Mouse (Mus musculus) ES-E14 (cell line): ENCODE results near the gene Rin2. TPM values are rescaled to one million over a fixed set of nuclear protein-coding genes. Genes with fewer than 3 reads are reported as not detected.

Source experiments
- DNase-seq: peaks from one replicate; pipeline ENCODE4 v3.0.0-alpha.2; 2013; ENCODE audit warnings: low read depth, low spot score
- H3K27ac ChIP-seq: 2 replicates; pipeline ENCODE4 v1.5.1; 2012; ENCODE audit warnings: low read depth, mild to moderate bottlenecking, low read length, moderate library complexity, mixed read lengths; ENCODE audit not compliant: poor library complexity, insufficient read depth, severe bottlenecking
- H3K36me3 ChIP-seq: 2 replicates; pipeline ENCODE4 v1.6.1; 2012; ENCODE audit warnings: mild to moderate bottlenecking, low read length, moderate library complexity, mixed read lengths; ENCODE audit not compliant: control insufficient read depth, poor library complexity, insufficient read depth, severe bottlenecking
- H3K4me1 ChIP-seq, 2 experiments: fragments of 150-350 bp in 1 of 2; sonication (generic) in 1 of 2; 2 replicates each; pipeline ENCODE4 v1.6.1; 2012; ENCODE audit warnings: low read length in 2 of 2, mild to moderate bottlenecking in 1 of 2, mixed read lengths in 1 of 2; ENCODE audit not compliant: control insufficient read depth in 2 of 2, insufficient read depth in 2 of 2, poor library complexity in 1 of 2
- H3K4me3 ChIP-seq, 2 experiments: fragments of 150-350 bp in 1 of 2; sonication (generic) in 1 of 2; 2 replicates each; pipeline ENCODE4 v1.5.1; 2012; ENCODE audit warnings: low read length in 2 of 2, low read depth in 1 of 2, mild to moderate bottlenecking in 1 of 2, mixed read lengths in 1 of 2; ENCODE audit not compliant: insufficient read depth in 1 of 2, poor library complexity in 1 of 2, severe bottlenecking in 1 of 2
- H3K9ac ChIP-seq: 2 replicates; pipeline ENCODE4 v1.6.1; 2012; ENCODE audit warnings: low read depth, mild to moderate bottlenecking, low read length, mixed read lengths; ENCODE audit not compliant: poor library complexity, insufficient read depth, severe bottlenecking
- H3K9me3 ChIP-seq: fragments of 150-350 bp; sonication (generic); 2 replicates; pipeline ENCODE4 v1.6.1; 2012; ENCODE audit warnings: low read depth, mild to moderate bottlenecking, low read length; ENCODE audit not compliant: control insufficient read depth, insufficient read depth
- CHD2 ChIP-seq: IDR thresholded peaks from 2 replicates; pipeline ENCODE4 v1.6.1; 2014; ENCODE audit warnings: mild to moderate bottlenecking, low read depth, low read length, inconsistent platforms
- HCFC1 ChIP-seq: IDR thresholded peaks from 2 replicates; pipeline ENCODE4 v1.6.1; 2012; ENCODE audit warnings: low read length, inconsistent platforms, borderline replicate concordance; ENCODE audit not compliant: insufficient read depth
- MAFK ChIP-seq: IDR thresholded peaks from 2 replicates; pipeline ENCODE4 v1.6.1; 2014; ENCODE audit warnings: mild to moderate bottlenecking, low read depth, low read length, inconsistent platforms; ENCODE audit not compliant: insufficient read depth
- ZC3H11A ChIP-seq: IDR thresholded peaks from 2 replicates; pipeline ENCODE4 v1.6.1; 2012; ENCODE audit warnings: low read depth, mild to moderate bottlenecking, inconsistent platforms, low read length, borderline replicate concordance
- ZNF384 ChIP-seq: IDR thresholded peaks from 2 replicates; pipeline ENCODE4 v1.6.1; 2012; ENCODE audit warnings: low read depth, low read length, inconsistent platforms
- in situ Hi-C, 2 experiments: fragments of 600-800 bp; cut with MboI; formaldehyde crosslinking; loops; one replicate each; pipeline ENCODE4 v1.15.1; 2025; ENCODE audit warnings: low sequenced_read_pairs in 2 of 2, inconsistent platforms in 1 of 2; ENCODE audit not compliant: unreplicated experiment in 2 of 2
- total RNA-seq: library from RNA; depleted of rRNA; stranded (reverse); fragments of 300-350 nt; gene quantifications from 2 replicates; pipeline ENCODE4 v1.2.3, GENCODE M21; 2012

Gene Rin2
- total RNA-seq, 1 experiment, result 3.7 TPM

DNA sequence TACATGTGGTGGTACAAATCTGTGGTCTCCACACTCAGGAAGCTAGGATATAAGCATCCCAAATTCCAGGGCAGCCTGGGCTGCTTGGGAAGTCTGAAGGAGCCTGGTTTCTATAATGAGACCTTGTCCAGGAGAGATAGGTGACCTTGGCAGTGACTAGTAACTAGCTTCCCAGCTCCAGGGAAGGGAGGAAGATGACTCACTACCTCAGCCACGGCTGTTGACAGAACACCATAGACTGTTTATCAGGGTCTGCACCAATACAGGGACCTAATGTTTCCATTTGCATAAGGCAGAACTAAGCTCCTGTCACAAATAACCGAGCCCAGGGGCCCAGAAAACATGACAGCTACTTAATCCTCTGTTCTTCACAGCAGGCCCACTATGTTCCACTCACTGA, 132.3 kb downstream of the Rin2 start:
- H3K9me3 ChIP-seq, result no peaks in the 10 kb centered on the region
- no peaks in the 10 kb centered on the region for H3K4me1 ChIP-seq
- no peak for TF ChIP-seq CHD2
- no peak for TF ChIP-seq HCFC1
- TF ChIP-seq MAFK, result no peak
- no peak for TF ChIP-seq ZC3H11A
- no peak for TF ChIP-seq ZNF384
- no peak for DNase-seq
- no peak overlapping the region for H3K4me3 ChIP-seq
- H3K27ac ChIP-seq, result no peak overlapping the region
- no peaks in the 10 kb centered on the region for H3K36me3 ChIP-seq
- in situ Hi-C loops, result no loop called here
- H3K9ac ChIP-seq, result no peak overlapping the region

- H3K4me3 ChIP-seq, result no peak overlapping the region
- H3K9ac ChIP-seq, result no peak overlapping the region
- H3K27ac ChIP-seq, result no peak overlapping the region
- DNase-seq, result no peak
- H3K36me3 ChIP-seq, result no peaks in the 10 kb centered on the region
- no peak for TF ChIP-seq MAFK
- TF ChIP-seq ZNF384, result no peak
- no peak for TF ChIP-seq HCFC1
- no peak for TF ChIP-seq CHD2
- H3K9me3 ChIP-seq, result no peaks in the 10 kb centered on the region
- in situ Hi-C loops, result no loop called here
- H3K4me1 ChIP-seq, result no peaks in the 10 kb centered on the region
Observed at GRCm38 (mm10) chr2:145808251-145808650, 133.2 kb downstream of the Rin2 start.

DNA sequence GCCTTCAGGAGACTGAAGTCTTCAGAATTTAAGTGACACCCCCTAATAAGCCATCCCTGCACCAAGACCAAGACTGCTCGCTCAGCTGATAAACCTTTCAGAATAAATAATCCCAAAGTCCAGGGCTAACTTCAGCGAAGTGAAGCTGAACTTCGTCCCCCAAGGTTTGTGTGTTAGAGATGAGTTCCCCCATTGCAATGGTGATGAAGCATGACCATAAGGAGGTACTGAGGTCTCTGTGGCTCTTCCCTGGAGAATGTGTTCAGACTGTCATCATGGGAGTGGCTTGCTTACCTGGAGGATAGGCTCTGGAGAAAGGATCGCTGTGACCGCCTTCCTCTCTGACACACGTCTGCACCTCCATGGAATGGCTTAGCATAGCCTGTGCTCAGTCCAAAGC, 133.7 kb downstream of the Rin2 start:
- H3K4me1 ChIP-seq, result no peaks in the 10 kb centered on the region
- H3K9me3 ChIP-seq, result no peaks in the 10 kb centered on the region
- H3K27ac ChIP-seq, result no peak overlapping the region
- in situ Hi-C loops, result no loop called here
- no peaks in the 10 kb centered on the region for H3K36me3 ChIP-seq
- no peak overlapping the region for H3K4me3 ChIP-seq
- TF ChIP-seq ZC3H11A, result no peak
- no peak overlapping the region for H3K9ac ChIP-seq
- no peak for DNase-seq

DNA sequence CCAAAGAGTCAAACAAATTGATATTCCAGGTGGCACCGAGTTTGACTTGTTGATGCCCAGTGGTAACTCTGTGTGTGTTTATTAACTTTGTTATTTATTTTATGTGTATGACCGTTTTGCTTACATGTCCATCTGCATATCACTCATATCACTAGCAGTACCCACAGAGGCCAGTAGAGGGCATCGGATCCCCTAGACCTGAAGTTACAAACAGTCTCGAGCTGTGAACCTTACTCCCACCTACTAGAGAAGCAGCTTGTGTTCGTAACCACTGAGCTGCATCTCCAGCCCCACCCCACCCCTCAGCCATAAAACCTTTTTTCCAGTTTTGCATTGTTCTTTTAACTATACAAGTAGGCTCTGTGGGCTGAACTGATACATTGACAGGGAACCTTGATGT, 135.7 kb downstream of the Rin2 start:
- Histone ChIP-seq H3K9me3 (no peaks in the 10 kb centered on the region), H3K27ac (no peak overlapping the region), H3K36me3 (no peaks in the 10 kb centered on the region), H3K4me3 (no peak overlapping the region), H3K4me1 (no peaks in the 10 kb centered on the region), H3K9ac (no peak overlapping the region)
- no peak for TF ChIP-seq MAFK
- TF ChIP-seq CHD2, result no peak
- no peak for TF ChIP-seq ZNF384
- TF ChIP-seq ZC3H11A, result no peak
- TF ChIP-seq HCFC1, result no peak
- in situ Hi-C loops, result no loop called here
- DNase-seq, result no peak

DNA sequence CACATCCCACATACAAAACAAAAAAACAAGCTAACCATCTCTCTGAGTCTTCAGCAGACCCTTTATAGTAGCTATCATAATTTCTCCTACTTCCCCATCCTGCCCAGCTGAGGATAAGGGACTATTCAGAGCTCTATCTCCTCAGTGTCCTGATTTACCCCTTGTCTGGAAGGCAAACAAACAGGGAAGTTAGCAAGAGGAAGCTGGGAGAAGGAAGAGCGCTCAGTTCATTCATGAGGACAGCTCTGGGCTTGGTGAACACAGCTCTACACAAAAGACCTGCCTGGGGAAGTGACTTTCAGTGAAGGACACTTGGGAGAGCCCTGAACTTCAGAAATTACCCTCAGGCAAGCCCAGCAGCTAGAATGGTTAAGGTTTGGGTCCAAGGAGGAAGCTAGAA, 137.8 kb downstream of the Rin2 start:
- in situ Hi-C loops, result no loop called here
- no peak for DNase-seq
- TF ChIP-seq CHD2 (no peak), HCFC1 (no peak), ZC3H11A (no peak), ZNF384 (no peak), MAFK (no peak)
- Histone ChIP-seq H3K9ac (no peak overlapping the region), H3K4me3 (no peak overlapping the region), H3K27ac (no peak overlapping the region), H3K4me1 (no peaks in the 10 kb centered on the region), H3K9me3 (no peaks in the 10 kb centered on the region), H3K36me3 (no peaks in the 10 kb centered on the region)
